Mouse (Mus musculus): ENCODE results near the gene Zkscan7.

DNA sequence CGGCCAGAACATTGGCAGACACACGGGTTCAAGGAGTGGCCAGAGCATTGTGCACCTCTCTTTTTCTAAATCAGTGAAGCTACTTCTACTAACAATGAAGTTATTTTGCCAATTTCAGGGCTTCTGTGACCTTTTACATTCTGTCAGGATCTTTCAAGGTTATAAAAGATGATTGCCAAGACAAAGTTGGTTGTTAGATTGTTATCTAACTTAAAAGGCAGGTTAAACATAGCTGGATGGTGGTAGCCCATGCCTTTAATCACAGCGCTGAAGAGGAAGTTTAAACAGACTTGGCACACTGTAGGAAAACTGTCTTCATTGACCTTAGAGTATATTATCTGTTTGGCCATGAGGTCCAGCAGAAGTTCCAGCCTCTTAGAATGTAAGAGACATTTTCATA lies 39.9 kb upstream of the Zkscan7 start:
- TF ChIP-seq CTCF (conservative IDR thresholded peaks at IDR 0.05; ENCODE audit: insufficient read depth, insufficient read length, low read depth, low read length) (no peak), POLR2A (IDR thresholded peaks at IDR 0.05; ENCODE audit: low read depth, low read length) (no peak)

Measured in kidney, adult 2 months (tissue).